Mouse (Mus musculus) thymus, adult 2 months (tissue): Measurements from ENCODE around the gene Cav2.

ENCODE experiments used
- CTCF ChIP-seq: fragments of 200-500 bp; IDR thresholded peaks from 2 replicates; pipeline ENCODE4 v1.5.1; 2012; ENCODE audit warnings: mild to moderate bottlenecking, control low read depth, low read length, moderate library complexity, borderline replicate concordance; ENCODE audit not compliant: control insufficient read depth, poor library complexity, insufficient read depth; ENCODE audit errors: extremely low read depth
- POLR2A ChIP-seq: fragments of 200-500 bp; IDR thresholded peaks from 2 replicates; pipeline ENCODE4 v1.6.1; 2012; ENCODE audit warnings: mild to moderate bottlenecking, low read length, control low read depth, moderate library complexity; ENCODE audit not compliant: control insufficient read depth, poor library complexity, insufficient read depth; ENCODE audit errors: extremely low read depth

DNA sequence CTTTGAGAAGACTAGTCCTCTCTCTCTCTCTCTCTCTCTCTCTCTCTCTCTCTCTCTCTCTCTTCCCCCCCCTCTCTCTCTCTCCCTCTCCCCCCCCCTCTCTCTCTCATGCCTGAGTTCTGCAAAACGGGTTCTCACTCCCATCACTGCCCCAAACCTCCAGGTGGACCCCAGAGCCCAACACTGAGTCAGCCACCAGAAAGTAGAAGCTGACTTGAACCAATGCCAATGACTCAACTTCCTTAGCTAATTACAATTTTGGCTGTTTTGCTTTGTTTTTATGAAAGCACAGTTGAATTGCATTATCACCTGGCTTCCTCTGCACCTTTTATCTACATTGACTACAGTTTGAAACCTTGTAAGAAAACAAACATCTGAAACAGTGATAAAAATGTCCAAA, 37.0 kb downstream of the Cav2 start:
- TF ChIP-seq CTCF = no peak
- TF ChIP-seq POLR2A = no peak
